Mouse (Mus musculus) splenic B cell, adult 2 months (primary cell): ENCODE data around the gene Sparcl1.
A peak's percentile ranks its signal among the peaks of the same experiment; 100 is the strongest.

Source experiments
- DNase-seq: peaks from one replicate; pipeline ENCODE4 v3.0.0-alpha.2; 2011; ENCODE audit warnings: low read depth, low spot score
- H3K27me3 ChIP-seq: 2 replicates; pipeline ENCODE4 v1.6.1; 2012; ENCODE audit warnings: mild to moderate bottlenecking, low read length, moderate library complexity, mixed read lengths; ENCODE audit not compliant: control insufficient read depth, poor library complexity, insufficient read depth, severe bottlenecking
- H3K36me3 ChIP-seq: 2 replicates; pipeline ENCODE4 v1.6.1; 2012; ENCODE audit warnings: mild to moderate bottlenecking, low read length, moderate library complexity, mixed read lengths; ENCODE audit not compliant: control insufficient read depth, poor library complexity, insufficient read depth, severe bottlenecking

Sparcl1 gene

GRCm38 (mm10) chr5:104096078-104096938, 17.2 kb downstream of the Sparcl1 start:
- Histone ChIP-seq H3K27me3 (no peaks in the 10 kb centered on the region), H3K36me3 (no peaks in the 10 kb centered on the region)
- DNase-seq, result no peak

- DNase-seq, result no peak
- Histone ChIP-seq H3K27me3 (no peaks in the 10 kb centered on the region), H3K36me3 (no peaks in the 10 kb centered on the region)
Observed at GRCm38 (mm10) chr5:104095416-104096077, 18.0 kb downstream of the Sparcl1 start.

- DNase-seq, result no peak
- no peaks in the 10 kb centered on the region for H3K36me3 ChIP-seq
- H3K27me3 ChIP-seq, result no peaks in the 10 kb centered on the region
Observed at GRCm38 (mm10) chr5:104089751-104090150, 23.8 kb downstream of the Sparcl1 start.

- Histone ChIP-seq H3K27me3 (no peaks in the 10 kb centered on the region), H3K36me3 (no peaks in the 10 kb centered on the region)
- no peak for DNase-seq
Observed at GRCm38 (mm10) chr5:104085366-104085765, 28.2 kb downstream of the Sparcl1 start.

GRCm38 (mm10) chr5:104080736-104081135, 32.8 kb downstream of the Sparcl1 start:
- no peak for DNase-seq
- no peaks in the 10 kb centered on the region for H3K36me3 ChIP-seq
- no peaks in the 10 kb centered on the region for H3K27me3 ChIP-seq

GRCm38 (mm10) chr5:104077508-104077907, 36.0 kb downstream of the Sparcl1 start, which contains the start of gene Gm17660:
Gm17660 (minus strand) TSS chr5:104077608.
- DNase-seq, result no peak
- Histone ChIP-seq H3K27me3 (no peaks in the 10 kb centered on the region), H3K36me3 (no peaks in the 10 kb centered on the region)

- Histone ChIP-seq H3K27me3 (no peaks in the 10 kb centered on the region), H3K36me3 (no peaks in the 10 kb centered on the region)
- no peak for DNase-seq
Observed at GRCm38 (mm10) chr5:104076361-104076760, 37.2 kb downstream of the Sparcl1 start.

- peak; percentile 68 for DNase-seq
- Histone ChIP-seq H3K36me3 (no peaks in the 10 kb centered on the region), H3K27me3 (no peaks in the 10 kb centered on the region)
Observed at GRCm38 (mm10) chr5:104074388-104074787, 39.1 kb downstream of the Sparcl1 start.

GRCm38 (mm10) chr5:104073602-104074001, 39.9 kb downstream of the Sparcl1 start:
- DNase-seq, result no peak
- Histone ChIP-seq H3K27me3 (no peaks in the 10 kb centered on the region), H3K36me3 (no peaks in the 10 kb centered on the region)

- no peaks in the 10 kb centered on the region for H3K36me3 ChIP-seq
- H3K27me3 ChIP-seq, result no peaks in the 10 kb centered on the region
- DNase-seq, result no peak
Observed at GRCm38 (mm10) chr5:104072272-104072886, 41.2 kb downstream of the Sparcl1 start.

- no peak for DNase-seq
- no peaks in the 10 kb centered on the region for H3K36me3 ChIP-seq
- no peaks in the 10 kb centered on the region for H3K27me3 ChIP-seq
Observed at GRCm38 (mm10) chr5:104071048-104071447, 42.5 kb downstream of the Sparcl1 start.

- Histone ChIP-seq H3K27me3 (no peaks in the 10 kb centered on the region), H3K36me3 (peaks cover 4% of the 10 kb centered on the region)
- peak; percentile 51 for DNase-seq
Observed at GRCm38 (mm10) chr5:104068751-104069150, 44.8 kb downstream of the Sparcl1 start.

- peaks cover 11% of the 10 kb centered on the region for H3K36me3 ChIP-seq
- no peaks in the 10 kb centered on the region for H3K27me3 ChIP-seq
- no peak for DNase-seq
Observed at GRCm38 (mm10) chr5:104062773-104063551, 50.6 kb downstream of the Sparcl1 start.

- no peaks in the 10 kb centered on the region for H3K27me3 ChIP-seq
- H3K36me3 ChIP-seq, result peaks cover 11% of the 10 kb centered on the region
- DNase-seq, result no peak
Observed at GRCm38 (mm10) chr5:104061936-104062772, 51.4 kb downstream of the Sparcl1 start.
